Mouse (Mus musculus) liver, postnatal 0 days (tissue): ENCODE results near the gene Dct. TPM values are rescaled to one million over a fixed set of nuclear protein-coding genes. Genes with fewer than 3 reads are reported as not detected.

Experiments
- ATAC-seq: fragments of 200-750 bp; cut with Nextera tagmentation; 2 replicates; pipeline ENCODE4 v1.8.0; 2017; ENCODE audit warnings: mild to moderate bottlenecking, moderate library complexity
- DNase-seq: peaks from one replicate; pipeline ENCODE4 v3.0.0-alpha.2; 2016
- H3K27ac ChIP-seq: fragments of 300-500 bp; sonication (generic); 2 replicates; pipeline ENCODE4 v1.5.1; 2014; ENCODE audit warnings: antibody characterized with exemption, moderate library complexity, mild to moderate bottlenecking, low read depth
- H3K27me3 ChIP-seq: fragments of 300-500 bp; sonication (generic); 2 replicates; pipeline ENCODE4 v1.6.1; 2014; ENCODE audit warnings: low read length, control low read depth, mixed read lengths; ENCODE audit not compliant: insufficient read depth
- H3K36me3 ChIP-seq: fragments of 300-500 bp; sonication (generic); replicated peaks from 2 replicates; pipeline ENCODE4 v1.6.1; 2014; ENCODE audit warnings: mild to moderate bottlenecking, control low read depth, low read length, moderate library complexity, mixed read lengths; ENCODE audit not compliant: insufficient read depth
- H3K4me1 ChIP-seq: fragments of 300-500 bp; sonication (generic); 2 replicates; pipeline ENCODE4 v1.6.1; 2014; ENCODE audit warnings: antibody characterized with exemption, mild to moderate bottlenecking, control low read depth; ENCODE audit not compliant: insufficient read depth
- H3K4me2 ChIP-seq: fragments of 300-500 bp; sonication (generic); 2 replicates; pipeline ENCODE4 v1.6.1; 2014; ENCODE audit warnings: low read depth, mild to moderate bottlenecking, low read length, moderate library complexity, mixed read lengths
- H3K4me3 ChIP-seq: fragments of 300-500 bp; sonication (generic); 2 replicates; pipeline ENCODE4 v1.5.1; 2014; ENCODE audit warnings: low read depth, low read length
- H3K9ac ChIP-seq: fragments of 300-500 bp; sonication (generic); replicated peaks from 2 replicates; pipeline ENCODE4 v1.6.1; 2014; ENCODE audit warnings: mild to moderate bottlenecking, moderate library complexity
- H3K9me3 ChIP-seq: fragments of 300-500 bp; sonication (generic); 2 replicates; pipeline ENCODE4 v1.6.1; 2016; ENCODE audit warnings: mild to moderate bottlenecking, control low read depth, low read length, mixed read lengths
- CTCF ChIP-seq: sonication (generic); IDR thresholded peaks from 2 replicates; pipeline ENCODE4 v1.5.1; 2016; ENCODE audit warnings: antibody characterized with exemption, low read depth
- EP300 ChIP-seq: IDR thresholded peaks from 2 replicates; pipeline ENCODE4 v1.6.1; 2016; ENCODE audit warnings: antibody characterized with exemption, low read depth, mild to moderate bottlenecking
- WGBS: fragments of 180-500 bp; shearing (Covaris S2); extraction: QIAGEN DNeasy Blood & Tissue Kit; methylation state at CpG from one replicate; pipeline ENCODE4 v1.1.7; 2014; ENCODE audit not compliant: insufficient replicate concordance; 5-methylcytosine and 5-hydroxymethylcytosine counted together
- polyA plus RNA-seq: library from polyadenylated mRNA; unstranded; fragments of >200 nt; fragmentation: Nextera tagmentation; extraction: Ambion mirVana; gene quantifications from 2 replicates; pipeline ENCODE4 v1.2.1, GENCODE M21; 2015

Dct gene
- polyA plus RNA-seq, 1 experiment from 2014 or later: 1.0 TPM

DNA sequence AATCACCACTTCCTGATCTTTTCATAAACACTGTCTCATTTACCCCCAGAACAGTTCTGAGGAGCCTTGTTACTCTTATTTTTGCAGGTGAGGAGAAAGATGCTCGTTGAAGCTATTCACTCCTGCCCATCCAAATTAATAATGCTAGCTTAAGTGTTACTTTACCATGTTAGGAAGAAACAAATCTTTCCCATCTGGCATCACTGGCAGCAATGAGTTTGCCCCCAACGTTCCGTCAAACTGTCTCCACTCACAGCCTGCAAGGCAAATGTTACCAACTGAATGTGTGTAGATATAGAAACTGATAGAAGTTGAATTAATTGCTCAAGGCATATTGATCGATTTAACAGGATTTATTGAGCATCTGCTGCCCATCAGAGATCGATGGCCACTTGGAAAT lies 79.5 kb downstream of the Dct start:
- DNase-seq (no peak), ATAC-seq (no peak)
- TF ChIP-seq EP300 (no peak), CTCF (no peak)
- Histone ChIP-seq H3K27me3 (no peaks in the 10 kb centered on the region), H3K4me3 (no peak overlapping the region), H3K27ac (no peak overlapping the region), H3K4me1 (no peaks in the 10 kb centered on the region), H3K9ac (no peak overlapping the region), H3K4me2 (no peak overlapping the region), H3K36me3 (no peaks in the 10 kb centered on the region), H3K9me3 (no peaks in the 10 kb centered on the region)
- 77% methylated on average over 5 of the region's 5 CpGs for WGBS

Other genes with a start within 250 kb of the Dct start
- gene Tgds, start 80.5 kb upstream of the Dct start, polyA plus RNA-seq: 15.5 and 16.0 TPM in 2 replicates
- gene Gpr180, start 84.9 kb upstream of the Dct start, polyA plus RNA-seq: 12.3 and 13.4 TPM in 2 replicates
- gene Sox21, start 184.8 kb upstream of the Dct start, polyA plus RNA-seq: not detected in 2 replicates
- not detected in 2 replicates for gene Gm9376, start 214.7 kb upstream of the Dct start, polyA plus RNA-seq